Mouse (Mus musculus): ENCODE results near the gene Arhgap24.

Gene Arhgap24

GRCm38 (mm10) chr5:102670731-102671345 lies 189.6 kb downstream of the Arhgap24 start:
- DNase-seq (ENCODE audit: low read depth, low spot score) = no peak

DNA sequence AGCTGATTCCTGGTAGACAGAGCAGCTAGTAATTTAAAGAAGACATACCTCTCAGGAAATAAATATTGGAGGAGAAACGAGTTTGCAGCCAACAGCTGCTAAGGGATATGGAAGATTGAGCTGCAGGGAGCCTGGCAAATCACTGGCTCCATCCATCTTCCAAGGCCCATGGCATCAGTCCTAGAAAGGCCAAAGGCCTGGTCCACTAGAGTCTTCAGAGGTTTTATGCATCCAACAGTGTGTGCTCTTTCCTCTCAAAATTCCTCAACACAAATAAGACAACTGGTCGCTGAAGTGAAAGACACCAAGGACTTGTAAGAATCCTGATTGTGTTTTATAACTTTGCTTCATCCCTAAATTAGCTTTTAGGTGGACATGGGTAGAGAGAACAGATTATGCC lies 194.1 kb downstream of the Arhgap24 start:
- DNase-seq (ENCODE audit: low read depth, low spot score) = no peak

DNA sequence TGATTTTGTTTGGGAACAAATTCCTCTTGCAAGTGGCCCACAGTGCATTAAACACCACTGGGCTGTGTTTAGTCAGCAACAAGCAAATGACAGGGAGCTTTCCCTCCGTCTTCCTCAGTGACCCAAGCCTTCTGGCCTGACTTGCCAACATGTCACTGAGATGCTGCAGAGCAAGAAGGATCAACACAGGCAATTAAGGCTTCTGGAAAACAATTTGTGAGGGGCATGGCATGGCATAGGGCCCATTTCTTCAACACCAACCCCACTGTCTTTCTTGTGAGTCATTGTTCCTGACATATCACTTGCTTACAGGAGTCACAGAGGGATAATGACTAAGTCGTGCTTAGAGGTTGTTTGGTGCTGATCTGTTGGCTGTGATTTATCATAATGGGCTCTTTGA lies 196.0 kb downstream of the Arhgap24 start:
- DNase-seq (ENCODE audit: low read depth, low spot score) = no peak

DNA sequence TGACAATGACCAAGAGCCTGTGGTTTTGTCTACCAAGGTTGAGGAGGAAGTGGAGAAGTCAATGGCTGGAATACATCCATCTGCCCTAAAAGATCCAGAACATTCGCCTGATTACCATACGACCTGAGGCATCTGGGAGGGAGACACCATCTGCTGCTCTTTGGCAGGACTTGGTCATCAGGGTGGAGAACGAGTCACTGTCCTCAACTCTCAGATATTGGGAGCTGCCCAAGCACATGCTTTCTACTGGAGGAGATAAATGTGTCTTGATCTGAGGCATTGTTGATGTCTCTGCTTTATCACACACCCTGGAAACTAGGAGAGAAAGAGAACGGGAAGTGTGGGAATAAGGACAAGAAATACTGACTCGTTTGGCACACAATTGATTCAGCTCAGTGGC lies 206.5 kb downstream of the Arhgap24 start:
- no peak for DNase-seq (ENCODE audit: low read depth, low spot score)

DNA sequence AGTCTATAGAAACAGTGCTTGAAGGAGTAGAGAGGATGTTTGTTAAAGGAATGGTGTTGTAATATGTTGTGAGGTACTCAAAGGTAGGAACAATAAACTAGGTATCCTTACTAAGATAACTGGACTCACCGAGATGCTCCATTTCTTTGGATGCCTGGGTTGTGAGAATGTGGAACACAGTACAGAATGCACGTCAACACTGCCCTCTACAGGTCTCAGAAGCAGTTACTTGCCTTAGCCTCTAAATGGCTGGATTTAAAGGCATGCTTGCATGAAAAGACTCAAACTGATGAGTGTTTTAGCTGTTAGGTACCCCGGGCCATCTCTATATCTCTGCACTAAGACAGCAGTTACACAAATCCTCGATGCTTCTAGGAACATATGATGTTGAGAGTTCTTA lies 211.3 kb downstream of the Arhgap24 start:
- DNase-seq (ENCODE audit: low read depth, low spot score) = peak; percentile 52

GRCm38 (mm10) chr5:102693192-102693591 lies 212.0 kb downstream of the Arhgap24 start:
- no peak for DNase-seq (ENCODE audit: low read depth, low spot score)

DNA sequence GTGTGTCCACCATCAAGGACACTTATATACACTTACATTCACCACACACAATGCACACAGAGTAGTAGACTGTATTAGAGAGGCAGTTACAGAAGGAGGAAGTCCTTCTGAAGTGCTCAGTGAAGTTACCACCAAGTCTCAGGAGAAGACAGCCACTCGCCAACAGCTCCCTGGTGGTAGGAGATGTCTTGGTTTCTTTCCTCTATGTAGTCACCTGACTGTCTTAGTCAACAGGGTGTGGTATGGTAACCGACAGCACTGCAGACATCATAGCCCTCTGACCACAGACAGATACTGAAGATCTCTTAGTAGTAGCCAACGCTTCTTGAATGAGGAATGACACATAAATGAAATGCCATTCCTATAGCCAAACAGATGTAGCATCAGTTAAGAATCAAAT lies 212.7 kb downstream of the Arhgap24 start:
- no peak for DNase-seq (ENCODE audit: low read depth, low spot score)

- DNase-seq (ENCODE audit: low read depth, low spot score) = no peak
These were observed 216.6 kb downstream of the Arhgap24 start for GRCm38 (mm10) chr5:102697784-102698183.

GRCm38 (mm10) chr5:102698396-102698795 lies 217.2 kb downstream of the Arhgap24 start:
- no peak for DNase-seq (ENCODE audit: low read depth, low spot score)

DNA sequence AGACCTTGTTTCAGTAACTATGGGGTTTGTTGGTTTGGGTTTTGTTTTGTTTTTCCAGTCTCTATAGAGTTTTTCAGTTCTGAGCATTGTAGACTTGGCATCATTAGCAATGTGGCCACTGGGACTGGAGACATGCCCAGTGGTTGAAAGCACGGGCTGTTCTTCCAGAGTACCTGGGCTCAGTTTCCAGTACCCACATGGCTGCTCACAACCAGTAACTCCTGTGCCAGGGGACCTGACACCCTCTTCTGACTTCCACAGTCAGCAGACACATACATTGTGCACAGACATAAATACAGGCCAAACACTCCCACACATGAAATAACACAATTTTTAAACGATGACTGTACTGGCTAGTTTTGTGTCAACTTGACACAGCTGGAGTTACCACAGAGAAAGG lies 217.7 kb downstream of the Arhgap24 start:
- no peak for DNase-seq (ENCODE audit: low read depth, low spot score)

GRCm38 (mm10) chr5:102702581-102702980 lies 221.4 kb downstream of the Arhgap24 start:
- DNase-seq (ENCODE audit: low read depth, low spot score) = no peak

DNA sequence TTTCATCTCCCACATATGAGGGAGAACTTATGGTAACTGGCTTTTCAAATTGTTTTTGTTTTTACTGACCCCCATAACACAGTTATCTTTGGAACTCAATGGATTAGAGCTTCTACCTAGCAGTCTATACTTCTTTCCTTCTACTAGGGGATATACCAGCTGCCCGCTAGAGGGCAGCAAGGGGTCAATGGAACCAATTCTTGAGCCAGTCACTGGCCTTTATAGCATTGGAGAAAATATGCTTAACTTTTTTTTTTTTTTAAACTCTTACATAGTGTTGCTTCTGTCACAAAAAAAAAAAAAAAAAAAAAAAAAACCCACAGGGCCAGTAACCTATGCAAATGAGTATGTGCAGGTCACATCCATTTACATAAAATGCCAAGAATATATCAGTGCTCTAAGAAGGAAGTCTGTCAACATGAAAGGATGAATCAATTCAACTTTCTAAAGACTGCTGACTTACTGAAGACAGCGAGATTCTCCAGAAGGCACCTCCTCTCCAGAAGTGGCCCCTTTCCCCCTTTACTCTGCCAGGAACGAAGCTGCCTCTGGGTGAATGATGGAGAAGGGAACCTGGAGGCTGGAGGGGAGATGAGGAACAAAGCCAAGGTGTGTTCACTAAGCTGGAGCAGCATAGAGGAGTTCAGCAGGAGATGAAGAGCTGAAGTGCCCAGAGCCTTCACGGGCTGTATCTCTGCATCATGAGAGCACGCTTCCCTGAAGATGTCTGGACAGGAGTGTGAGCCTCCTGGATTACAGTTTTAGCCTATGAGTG lies 222.3 kb downstream of the Arhgap24 start:
- DNase-seq (ENCODE audit: low read depth, low spot score) = peak; percentile 43

DNA sequence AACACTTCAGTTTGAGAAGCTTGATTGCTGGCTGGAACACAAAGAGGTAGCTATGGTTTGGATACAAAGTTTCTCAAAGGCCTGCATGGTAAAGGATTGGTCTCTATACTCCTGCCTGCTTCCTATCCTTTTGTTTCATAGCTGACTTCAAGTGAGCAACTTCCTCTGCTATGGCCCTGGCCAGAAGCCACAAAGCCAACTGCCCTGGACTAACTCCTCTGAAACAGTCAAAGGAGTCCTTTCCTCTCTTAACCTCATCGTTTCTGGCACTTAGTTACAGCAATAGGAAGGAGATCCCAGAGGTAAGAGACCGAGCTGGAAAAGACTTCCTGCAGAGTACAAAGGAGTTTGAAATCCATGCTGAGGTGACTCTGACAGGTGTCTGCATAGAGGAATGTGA lies 224.0 kb downstream of the Arhgap24 start:
- no peak for DNase-seq (ENCODE audit: low read depth, low spot score)

GRCm38 (mm10) chr5:102710336-102710735 lies 229.1 kb downstream of the Arhgap24 start:
- DNase-seq (ENCODE audit: low read depth, low spot score) = no peak

DNA sequence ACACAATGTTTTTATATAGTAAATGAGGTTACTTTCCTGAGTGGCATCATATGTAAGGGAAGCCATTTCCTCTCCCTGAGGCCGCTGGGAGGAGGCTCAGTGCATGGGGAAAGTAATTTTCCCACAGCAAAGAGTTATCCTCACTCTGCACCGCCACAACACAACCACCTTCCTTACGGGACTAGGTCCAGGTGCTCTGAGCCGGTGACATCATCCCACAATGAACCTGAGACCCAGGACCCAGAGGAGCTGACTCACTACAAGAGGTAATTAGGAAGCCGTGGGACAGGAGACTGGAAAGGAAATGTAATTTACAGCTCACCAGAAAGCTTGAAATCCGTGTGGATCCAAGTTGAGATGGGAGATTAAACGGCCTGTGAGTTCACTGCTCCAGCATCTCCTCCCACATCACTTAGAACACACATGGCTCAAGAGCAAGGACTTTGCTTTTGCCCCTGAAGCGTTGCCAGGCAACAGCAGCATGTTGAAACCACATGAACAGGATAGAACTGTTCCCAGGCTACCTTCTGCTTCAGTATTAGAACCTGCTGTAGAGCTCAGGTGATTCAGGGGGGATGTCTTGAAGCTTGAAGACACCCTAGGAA lies 238.3 kb downstream of the Arhgap24 start:
- no peak for DNase-seq (ENCODE audit: low read depth, low spot score)

DNA sequence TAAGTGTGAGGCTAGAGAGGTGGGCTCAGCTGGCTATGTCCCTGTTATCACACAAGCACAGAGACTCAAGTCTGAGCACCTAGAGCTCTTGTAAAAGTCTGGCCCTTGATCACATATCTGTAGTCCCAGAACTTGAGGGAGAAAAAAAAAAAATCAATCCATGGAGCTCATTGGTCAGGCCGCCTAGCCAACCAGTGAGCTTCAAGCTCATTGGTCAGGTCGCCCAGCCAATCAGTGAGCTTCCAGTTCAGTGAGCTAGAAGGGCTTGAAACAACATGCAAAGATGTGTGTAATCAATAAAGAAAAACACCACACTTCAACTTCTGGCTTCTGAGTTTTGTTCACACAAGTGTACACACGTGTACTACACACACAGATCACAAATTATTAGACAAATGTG lies 242.4 kb downstream of the Arhgap24 start:
- no peak for DNase-seq (ENCODE audit: low read depth, low spot score)

- no peak for DNase-seq (ENCODE audit: low read depth, low spot score)
These were observed 243.7 kb downstream of the Arhgap24 start for GRCm38 (mm10) chr5:102724813-102725348.

DNA sequence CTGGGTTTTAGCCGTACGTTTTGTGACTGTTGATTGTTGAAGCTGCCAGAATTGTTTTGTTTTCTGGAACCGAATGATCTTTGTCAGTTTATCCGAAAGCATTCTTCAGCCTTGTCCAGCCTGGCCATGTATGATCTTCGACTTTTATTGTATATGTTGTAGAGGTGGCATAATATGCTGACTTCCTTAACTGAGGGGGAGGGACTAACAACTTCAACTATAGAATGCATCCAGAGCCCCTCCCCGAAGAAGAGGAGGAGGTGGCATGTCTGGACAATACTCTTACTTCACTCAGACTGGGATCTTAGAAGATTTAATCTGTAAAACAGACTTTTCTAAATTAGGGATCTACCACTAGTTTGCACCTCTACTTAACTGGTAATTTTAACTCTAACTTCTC lies 244.2 kb downstream of the Arhgap24 start:
- DNase-seq (ENCODE audit: low read depth, low spot score) = no peak

DNA sequence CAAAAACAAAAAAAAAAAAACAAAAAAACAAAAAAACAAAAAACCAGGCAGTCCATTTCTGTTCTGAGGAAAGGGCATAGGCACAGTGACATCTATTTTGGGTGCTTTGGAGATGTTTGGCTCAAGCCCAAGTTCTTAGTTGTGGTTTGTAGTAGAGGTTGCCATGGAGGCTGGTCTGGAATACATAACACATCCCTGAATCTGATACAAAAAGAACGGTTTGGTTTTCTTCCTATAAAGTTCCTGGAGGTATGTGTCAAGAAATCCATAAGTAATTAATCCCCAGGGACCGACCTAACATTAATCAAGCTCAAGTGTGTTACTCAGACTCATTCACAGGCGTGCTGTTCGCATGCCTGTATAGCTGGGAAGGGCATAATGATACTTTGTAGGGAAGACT lies 245.8 kb downstream of the Arhgap24 start:
- DNase-seq (ENCODE audit: low read depth, low spot score) = no peak

DNA sequence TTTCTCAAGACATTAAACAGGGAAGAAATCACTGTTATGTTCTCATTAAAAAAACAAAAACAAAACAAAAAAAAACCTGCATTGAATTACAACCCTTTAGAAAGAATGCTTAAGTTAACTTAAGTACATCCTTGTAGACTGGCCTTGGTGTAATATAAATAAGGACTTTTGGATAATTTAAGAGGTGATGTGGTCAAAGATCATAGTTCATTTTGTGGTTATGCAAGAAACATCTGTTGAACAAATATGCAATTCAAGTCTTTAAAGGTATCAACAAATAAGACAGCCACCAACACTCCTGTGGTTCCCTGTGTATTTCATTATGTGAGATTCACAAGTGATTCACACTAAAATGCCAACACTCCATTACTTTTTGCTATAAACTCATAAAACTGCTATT lies 247.3 kb downstream of the Arhgap24 start:
- DNase-seq (ENCODE audit: low read depth, low spot score) = no peak

DNA sequence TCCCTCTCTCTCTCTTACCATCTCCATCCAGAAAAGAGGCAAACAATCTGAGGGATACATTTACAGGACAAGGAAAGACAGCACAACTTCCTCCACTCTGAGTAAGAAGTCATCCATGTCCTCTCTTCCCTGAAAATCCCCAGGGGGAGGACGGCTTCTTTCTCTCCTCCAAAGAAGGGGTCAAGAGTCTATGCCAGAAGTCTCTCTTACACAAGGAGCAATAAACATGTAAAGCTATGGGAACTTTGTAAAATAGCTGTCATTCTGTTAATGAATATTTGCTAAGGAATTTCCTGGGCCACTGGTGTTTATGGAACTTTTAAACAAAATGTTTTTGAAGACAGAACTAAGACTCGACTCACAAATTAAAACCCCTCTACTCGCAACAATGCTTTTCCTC lies 248.3 kb downstream of the Arhgap24 start:
- no peak for DNase-seq (ENCODE audit: low read depth, low spot score)

GRCm38 (mm10) chr5:102736131-102736530 lies 254.9 kb downstream of the Arhgap24 start:
- DNase-seq (ENCODE audit: low read depth, low spot score) = no peak

All from CD4-positive, CD25-positive, alpha-beta regulatory T cell, adult 2 months (primary cell).